Mouse (Mus musculus) lung, postnatal 0 days (tissue): ENCODE results near the gene Spock1.

ENCODE experiments used
- CTCF ChIP-seq: IDR thresholded peaks from 2 replicates; pipeline ENCODE4 v1.5.1; 2016; ENCODE audit warnings: antibody characterized with exemption, mild to moderate bottlenecking
- EP300 ChIP-seq: IDR thresholded peaks from 2 replicates; pipeline ENCODE4 v1.6.1; 2016; ENCODE audit warnings: antibody characterized with exemption, mild to moderate bottlenecking, control low read depth

GRCm38 (mm10) chr13:57582314-57582976 is 325.7 kb downstream of the Spock1 start:
- no peak for TF ChIP-seq CTCF
- TF ChIP-seq EP300, result no peak
